Mouse (Mus musculus) CD4-positive naive resting alpha-beta T cell, adult 57 days (primary cell): ENCODE data around the gene Scgb2b17. TPM values are rescaled to one million over a fixed set of nuclear protein-coding genes. Genes with fewer than 3 reads are reported as not detected.

ENCODE experiments used
- total RNA-seq: library from RNA; stranded (reverse); gene quantifications from one replicate; pipeline ENCODE4 v1.2.4, GENCODE M21; 2023

The Scgb2b17 gene
- not detected for total RNA-seq

DNA sequence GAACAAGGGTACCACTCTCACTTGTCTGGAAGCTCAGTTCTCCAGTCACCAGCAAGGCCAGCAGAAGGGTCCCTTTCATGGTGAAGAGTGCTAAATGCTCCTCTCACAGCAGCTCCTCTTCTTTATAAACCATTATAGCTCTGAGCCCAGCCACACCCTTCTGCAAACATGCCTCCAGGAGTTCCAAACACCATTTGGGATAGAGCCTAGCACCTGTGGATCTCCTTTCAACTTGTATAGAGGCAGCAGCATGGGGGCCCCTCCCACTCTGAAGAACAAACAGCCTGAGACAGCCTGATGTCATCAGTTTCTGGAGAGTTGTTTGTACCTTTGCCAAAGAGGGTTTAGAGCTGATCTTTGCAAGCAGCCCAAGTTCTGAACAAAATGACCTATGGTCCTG lies at the start of gene Scgb2b17:
Gene Scgb2b17 (minus strand): TSS at position 101 of the 400 bp plus-strand sequence.

DNA sequence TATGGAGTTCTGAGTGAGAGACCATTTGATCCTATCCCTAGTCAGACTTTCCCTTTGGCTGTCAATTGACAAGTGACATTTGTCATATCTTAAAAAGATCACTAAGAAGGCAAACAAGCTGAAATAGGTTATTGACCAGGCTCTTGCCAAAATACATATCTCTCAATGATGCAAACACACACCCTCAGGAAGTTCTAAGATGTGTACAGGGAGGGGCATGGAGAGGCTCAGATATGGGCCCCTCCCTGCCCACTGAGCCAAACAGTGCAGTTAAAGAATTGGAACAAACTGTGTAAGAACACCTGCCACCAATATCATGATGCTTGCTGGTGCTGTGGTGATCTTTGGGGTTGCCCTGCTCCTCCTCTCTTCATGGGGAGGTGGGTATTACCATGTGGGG lies 6.8 kb upstream of the Scgb2b17 start, which contains the start of gene Scgb1b17:
Gene Scgb1b17 (plus strand): TSS at position 301 of the 400 bp plus-strand sequence.

Other genes with a start within 250 kb of the Scgb2b17 start
- gene Scgb2b15, start 226.9 kb downstream of the Scgb2b17 start, total RNA-seq: not detected
- not detected for gene Scgb1b15, start 220.0 kb downstream of the Scgb2b17 start, total RNA-seq
- gene Scgb1b17, start 6.9 kb upstream of the Scgb2b17 start, total RNA-seq: not detected
- not detected for gene Scgb2b18, start 117.3 kb upstream of the Scgb2b17 start, total RNA-seq
- not detected for gene Scgb1b18, start 129.0 kb upstream of the Scgb2b17 start, total RNA-seq
- not detected for gene Scgb2b19, start 223.8 kb upstream of the Scgb2b17 start, total RNA-seq
- gene Scgb1b19, start 230.7 kb upstream of the Scgb2b17 start, total RNA-seq: not detected